Mouse (Mus musculus) hindbrain, embryonic 10.5 days (tissue): ENCODE results near the gene Eml6. TPM values are rescaled to one million over a fixed set of nuclear protein-coding genes. Genes with fewer than 3 reads are reported as not detected.
A peak's percentile ranks its signal among the peaks of the same experiment; 100 is the strongest.

Experiments used
- DNase-seq: peaks from one replicate; pipeline ENCODE4 v3.0.0-alpha.2; 2017; ENCODE audit warnings: low spot score
- H3K27ac ChIP-seq: fragments of 300-500 bp; sonication (generic); 2 replicates; pipeline ENCODE4 v1.5.1; 2016; ENCODE audit warnings: mild to moderate bottlenecking, moderate library complexity
- H3K27me3 ChIP-seq: fragments of 300-500 bp; sonication (generic); 2 replicates; pipeline ENCODE4 v1.6.1; 2016; ENCODE audit warnings: mild to moderate bottlenecking; ENCODE audit not compliant: poor library complexity, insufficient read depth, severe bottlenecking
- H3K36me3 ChIP-seq: fragments of 300-500 bp; sonication (generic); 2 replicates; pipeline ENCODE4 v1.6.1; 2016; ENCODE audit warnings: mild to moderate bottlenecking, moderate library complexity
- H3K4me1 ChIP-seq: fragments of 300-500 bp; sonication (generic); replicated peaks from 2 replicates; pipeline ENCODE4 v1.6.1; 2016; ENCODE audit warnings: mild to moderate bottlenecking
- H3K4me3 ChIP-seq: fragments of 300-500 bp; sonication (generic); 2 replicates; pipeline ENCODE4 v1.5.1; 2016; ENCODE audit warnings: mild to moderate bottlenecking, moderate library complexity
- H3K9me3 ChIP-seq: fragments of 300-500 bp; sonication (generic); 2 replicates; pipeline ENCODE4 v1.6.1; 2016; ENCODE audit warnings: mild to moderate bottlenecking, moderate library complexity
- WGBS: fragments of 180-500 bp; shearing (Covaris S2); methylation state at CpG from one replicate; pipeline ENCODE4 v1.1.7; 2016; 5-methylcytosine and 5-hydroxymethylcytosine counted together
- polyA plus RNA-seq: library from polyadenylated mRNA; unstranded; fragments of >200 nt; fragmentation: Nextera tagmentation; extraction: Ambion mirVana; gene quantifications from 2 replicates; pipeline ENCODE4 v1.2.1, GENCODE M21; 2016

Eml6 gene
- 0.63 and 0.95 TPM in 2 replicates for polyA plus RNA-seq

DNA sequence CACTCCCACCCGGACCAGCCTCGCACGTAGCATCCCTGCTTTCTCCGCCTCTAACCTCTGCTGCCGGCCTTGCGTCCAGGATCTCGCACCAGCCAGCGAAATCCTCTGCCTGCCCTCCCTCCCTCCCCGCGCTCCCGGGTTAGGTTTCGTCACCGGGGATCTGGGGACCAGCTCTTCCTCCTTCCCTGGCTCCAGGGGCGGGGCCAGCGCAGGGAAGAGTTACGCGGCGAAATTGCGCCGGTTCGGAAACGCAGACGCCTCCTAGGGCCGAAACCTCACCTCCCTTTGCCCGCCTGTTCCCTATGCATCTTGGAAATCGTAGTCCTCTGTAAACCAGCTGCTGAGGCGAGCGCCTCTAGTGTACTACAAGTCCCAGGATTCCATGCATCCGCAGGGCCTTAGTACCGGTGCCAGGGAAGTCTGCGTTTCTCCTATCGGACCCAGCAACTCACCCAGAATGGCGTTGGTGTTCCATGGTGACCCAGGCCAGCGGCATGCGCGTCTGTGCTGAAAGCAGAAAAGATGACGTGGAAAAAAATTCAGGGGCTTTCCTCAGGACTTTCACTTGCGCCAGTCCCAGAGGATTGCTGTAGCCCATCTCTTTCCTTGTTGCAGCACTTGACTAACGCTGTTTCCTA is at the start of gene Eml6:
Eml6 (minus strand) TSS at position 199 of the 638 bp plus-strand sequence.
- peak; percentile 96 for DNase-seq
- Histone ChIP-seq H3K27me3 (peaks cover 31% of the 10 kb centered on the region), H3K4me3 (peak within 1 kb of the TSS; percentile 68), H3K4me1 (peaks cover 14% of the 10 kb centered on the region), H3K27ac (peak within 1 kb of the TSS; percentile 79), H3K9me3 (no peaks in the 10 kb centered on the region), H3K36me3 (no peaks in the 10 kb centered on the region)
- WGBS: under 1% methylated on average over 39 of the region's 39 CpGs

DNA sequence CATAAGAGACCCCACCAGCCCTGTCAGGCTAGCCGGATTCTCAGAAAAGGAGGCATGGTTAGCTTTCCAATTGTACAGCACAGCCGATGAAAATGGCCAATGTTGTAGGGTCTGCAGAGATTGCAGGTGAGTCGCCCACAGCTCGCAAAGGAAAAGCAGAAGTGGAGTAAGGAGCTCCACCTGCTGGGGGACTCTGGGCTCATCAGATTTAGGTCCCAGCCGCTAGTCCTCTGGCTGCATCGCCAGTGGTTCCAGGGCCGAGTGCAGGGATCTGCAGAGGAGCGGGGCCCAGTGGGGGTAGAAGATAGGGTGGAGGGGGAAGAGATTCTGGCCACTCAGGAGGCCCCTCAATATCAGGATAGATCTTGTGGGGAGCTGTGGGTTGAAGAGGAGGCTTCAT is 31.5 kb upstream of the Eml6 start:
- Histone ChIP-seq H3K4me3 (no peak overlapping the region), H3K9me3 (no peaks in the 10 kb centered on the region), H3K27me3 (no peaks in the 10 kb centered on the region), H3K36me3 (no peaks in the 10 kb centered on the region), H3K4me1 (no peaks in the 10 kb centered on the region), H3K27ac (no peak overlapping the region)
- 49% methylated on average over 8 of the region's 8 CpGs for WGBS
- DNase-seq: peak; percentile 8

DNA sequence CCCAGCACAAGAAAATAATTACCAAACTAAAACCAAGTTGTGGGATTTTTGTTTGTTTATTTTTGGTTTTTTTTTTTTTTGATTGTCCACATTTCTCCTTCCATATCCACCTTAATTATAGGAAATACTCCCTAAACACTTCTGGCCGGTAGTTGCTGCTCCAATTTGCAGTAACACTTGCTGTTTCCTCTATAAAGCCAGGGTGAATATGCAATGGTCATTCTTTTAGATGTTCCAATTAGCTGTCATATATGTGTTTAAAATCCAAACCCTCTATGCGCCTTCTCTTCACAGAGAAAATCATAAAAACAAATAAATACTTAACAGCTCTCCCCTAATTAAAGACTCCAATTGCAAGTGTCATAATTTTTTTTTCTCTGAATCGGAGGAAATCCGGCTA is 689 bp downstream of the Eml6 start:
- H3K27ac ChIP-seq: no peak overlapping the region
- H3K27me3 ChIP-seq: peaks cover 31% of the 10 kb centered on the region
- peaks cover 14% of the 10 kb centered on the region for H3K4me1 ChIP-seq
- peak overlapping the region; percentile 68 for H3K4me3 ChIP-seq
- DNase-seq: no peak
- no peaks in the 10 kb centered on the region for H3K9me3 ChIP-seq
- H3K36me3 ChIP-seq: no peaks in the 10 kb centered on the region
- 9% methylated on average over 4 of the region's 4 CpGs for WGBS

DNA sequence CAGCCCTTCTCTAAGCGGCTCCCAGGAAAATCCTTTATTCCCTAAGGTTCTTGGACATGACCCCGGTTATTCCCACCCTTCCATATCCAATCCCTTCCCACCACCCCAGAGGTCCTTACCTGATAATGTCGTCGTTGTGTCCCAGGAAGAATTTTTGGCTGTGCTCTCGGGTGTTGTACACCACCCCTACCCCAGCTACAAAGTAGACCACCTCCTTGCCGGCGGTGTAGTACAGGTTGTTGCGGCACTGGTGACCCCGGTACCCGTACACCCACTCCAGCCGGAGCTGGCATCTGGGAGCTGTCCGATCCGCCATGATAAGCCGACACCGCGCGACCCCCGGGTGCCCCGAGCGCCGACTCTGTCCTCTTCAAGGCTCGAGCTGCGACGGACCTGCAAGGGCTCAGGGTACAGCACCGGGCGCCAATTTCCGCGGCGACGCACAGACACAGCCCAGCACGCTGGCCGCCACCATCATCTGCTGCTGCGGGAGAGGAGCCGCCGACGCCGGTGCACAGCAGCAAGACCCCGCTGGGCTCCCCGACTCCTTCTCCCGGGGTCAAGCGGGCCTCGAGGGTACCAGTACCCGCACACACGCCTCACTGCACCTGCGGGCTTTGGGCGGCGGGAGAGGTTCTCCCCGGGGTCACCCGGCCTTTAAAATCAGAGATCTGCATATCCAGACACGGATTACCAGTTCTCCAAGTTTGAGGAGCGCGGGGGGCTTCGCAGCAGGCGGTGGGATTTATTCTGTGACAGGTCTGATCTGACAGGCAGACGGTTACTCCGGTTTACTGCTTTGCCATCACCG is 1.4 kb downstream of the Eml6 start:
- peak overlapping the region; percentile 68 for H3K4me3 ChIP-seq
- DNase-seq: peak; percentile 61
- H3K9me3 ChIP-seq: no peaks in the 10 kb centered on the region
- peaks cover 31% of the 10 kb centered on the region for H3K27me3 ChIP-seq
- peaks cover 14% of the 10 kb centered on the region for H3K4me1 ChIP-seq
- under 1% methylated on average over 57 of the region's 57 CpGs for WGBS
- peak overlapping the region; percentile 53; the same call in 1 of the 2 replicates for H3K27ac ChIP-seq
- no peaks in the 10 kb centered on the region for H3K36me3 ChIP-seq

DNA sequence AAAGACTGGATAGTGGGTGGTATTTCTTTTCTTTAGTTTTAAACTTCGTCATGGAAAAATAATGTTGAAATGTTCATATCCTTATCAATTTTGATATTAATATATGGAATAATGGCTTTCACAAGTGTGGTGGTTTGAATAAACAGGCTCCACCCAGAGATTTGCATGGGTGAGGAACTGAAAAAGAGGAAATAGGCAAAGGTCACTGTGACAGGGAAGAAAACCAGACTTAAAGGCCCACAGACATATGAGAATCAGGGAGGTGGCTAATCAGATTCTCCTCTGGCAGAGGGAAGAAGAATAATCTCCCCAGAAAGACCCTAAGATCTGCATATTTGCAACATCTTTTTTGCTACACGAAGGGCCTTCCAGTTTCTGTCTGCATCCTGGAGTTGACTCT is 39.6 kb downstream of the Eml6 start:
- 74% methylated on average over 2 of the region's 2 CpGs for WGBS

DNA sequence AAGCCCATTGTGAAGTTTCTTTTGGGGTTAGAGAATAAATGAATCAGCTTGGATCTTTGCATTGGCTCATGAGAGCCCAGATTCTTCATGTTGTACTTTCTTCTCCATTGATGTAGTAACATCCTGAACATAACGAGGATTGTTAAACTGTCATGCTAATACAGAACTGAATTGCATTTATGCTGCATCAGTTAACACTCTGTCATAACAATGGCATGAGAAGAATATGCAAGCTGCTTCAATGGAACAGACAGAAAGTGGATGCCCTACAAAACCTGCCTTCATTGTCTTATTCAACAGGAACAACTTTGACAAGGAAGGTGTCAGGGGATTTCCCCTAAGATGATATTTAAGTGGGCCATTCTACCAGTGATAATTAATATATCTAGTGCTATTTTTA is 57.0 kb downstream of the Eml6 start:
- no peak for DNase-seq
- no peak overlapping the region for H3K4me3 ChIP-seq
- WGBS: 73% methylated on average over 1 of the region's 1 CpGs
- H3K4me1 ChIP-seq: no peaks in the 10 kb centered on the region
- H3K36me3 ChIP-seq: no peaks in the 10 kb centered on the region
- H3K27ac ChIP-seq: no peak overlapping the region
- no peaks in the 10 kb centered on the region for H3K27me3 ChIP-seq
- H3K9me3 ChIP-seq: no peaks in the 10 kb centered on the region

More for the DNA sequence above, 39.6 kb downstream of the Eml6 start:
- H3K9me3 ChIP-seq: no peaks in the 10 kb centered on the region
- no peaks in the 10 kb centered on the region for H3K4me1 ChIP-seq
- no peak for DNase-seq
- no peak overlapping the region for H3K4me3 ChIP-seq
- H3K27ac ChIP-seq: no peak overlapping the region
- H3K36me3 ChIP-seq: no peaks in the 10 kb centered on the region
- H3K27me3 ChIP-seq: no peaks in the 10 kb centered on the region

DNA sequence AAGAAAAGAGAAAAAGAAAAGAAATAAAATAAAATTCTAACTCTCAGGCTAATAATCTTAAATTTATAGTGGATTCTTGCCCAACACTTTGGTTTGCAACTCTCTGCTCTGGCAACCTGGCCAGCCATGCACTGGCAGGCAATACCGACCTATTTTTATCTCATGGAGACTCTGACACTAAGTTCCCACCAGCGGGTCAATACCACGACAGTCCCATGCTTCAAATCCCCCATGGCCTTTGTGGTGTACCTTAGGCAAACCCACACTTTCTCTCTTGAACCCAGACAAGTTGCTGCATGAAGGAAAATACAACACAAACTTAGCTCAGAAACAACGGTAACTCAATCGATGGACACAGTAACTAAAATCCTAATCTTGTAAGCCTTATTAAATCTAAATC is 66.5 kb downstream of the Eml6 start:
- no peak for DNase-seq
- H3K27me3 ChIP-seq: no peaks in the 10 kb centered on the region
- no peaks in the 10 kb centered on the region for H3K4me1 ChIP-seq
- 91% methylated on average over 5 of the region's 5 CpGs for WGBS
- no peaks in the 10 kb centered on the region for H3K9me3 ChIP-seq
- no peaks in the 10 kb centered on the region for H3K36me3 ChIP-seq
- no peak overlapping the region for H3K27ac ChIP-seq
- H3K4me3 ChIP-seq: no peak overlapping the region

DNA sequence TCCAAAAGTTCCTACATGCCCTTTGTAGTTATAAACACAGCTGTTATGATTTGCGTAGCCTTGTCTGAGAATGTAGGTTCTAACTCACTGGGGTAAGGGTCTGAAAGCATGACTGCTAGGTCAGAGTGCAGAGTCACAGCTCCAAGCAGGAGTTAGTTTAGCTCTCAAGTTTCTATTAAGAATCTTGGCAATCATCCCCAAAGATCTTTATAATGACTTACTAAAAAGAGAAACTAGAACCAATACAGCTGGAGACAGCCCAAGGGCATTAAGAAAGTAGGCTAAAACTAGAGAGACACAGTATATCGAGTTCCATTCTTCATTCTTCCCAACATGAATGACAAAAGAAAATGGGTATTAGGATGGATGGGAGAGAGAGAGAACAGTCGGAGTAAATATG is 81.2 kb downstream of the Eml6 start:
- Histone ChIP-seq H3K4me3 (no peak overlapping the region), H3K4me1 (no peaks in the 10 kb centered on the region), H3K9me3 (no peaks in the 10 kb centered on the region; the same call in 1 of the 2 replicates), H3K27ac (no peak overlapping the region), H3K36me3 (no peaks in the 10 kb centered on the region), H3K27me3 (no peaks in the 10 kb centered on the region)
- 87% methylated on average over 3 of the region's 3 CpGs for WGBS
- DNase-seq: no peak

DNA sequence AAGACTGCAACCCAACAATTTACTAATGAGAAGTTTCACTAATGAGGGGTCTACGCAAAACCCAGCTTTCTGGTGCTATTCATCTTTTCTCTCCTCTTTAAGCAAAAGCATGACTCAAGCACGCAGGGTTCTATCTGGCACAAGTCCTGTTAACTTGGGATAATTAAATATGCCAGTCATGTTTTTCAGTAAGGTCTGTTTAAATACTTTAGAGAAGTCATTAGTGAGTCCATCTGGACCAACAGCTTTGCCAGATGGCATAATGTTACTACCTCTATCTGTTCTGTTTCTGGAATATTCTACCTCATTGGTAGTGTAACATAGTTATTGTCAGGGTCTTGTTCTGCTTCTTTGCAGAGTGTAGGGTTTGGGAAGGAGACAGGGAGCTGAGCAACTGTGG is 101.5 kb downstream of the Eml6 start:
- H3K4me1 ChIP-seq: no peaks in the 10 kb centered on the region
- H3K9me3 ChIP-seq: no peaks in the 10 kb centered on the region
- H3K36me3 ChIP-seq: no peaks in the 10 kb centered on the region
- WGBS: 86% methylated on average over 2 of the region's 2 CpGs
- no peak overlapping the region for H3K4me3 ChIP-seq
- H3K27me3 ChIP-seq: no peaks in the 10 kb centered on the region
- H3K27ac ChIP-seq: no peak overlapping the region
- no peak for DNase-seq

DNA sequence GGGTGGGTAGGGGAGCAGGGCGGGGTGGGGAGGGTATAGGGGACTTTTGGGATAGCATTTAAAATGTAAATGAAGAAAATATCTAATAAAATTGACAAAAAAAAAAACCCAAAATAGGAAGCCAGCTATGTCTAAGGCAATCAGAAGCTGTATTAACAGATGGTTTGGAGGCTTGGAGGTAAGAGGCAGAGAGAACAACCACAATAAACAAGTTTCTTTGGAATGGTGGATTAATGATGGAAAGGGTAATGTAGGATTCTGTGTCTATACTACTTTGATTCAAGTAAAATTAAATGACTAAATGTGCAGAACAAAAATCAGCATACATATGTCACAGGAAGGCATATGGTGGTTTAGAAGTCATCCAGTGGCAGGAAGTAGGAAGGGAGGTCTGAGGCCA is 102.0 kb downstream of the Eml6 start:
- Histone ChIP-seq H3K36me3 (no peaks in the 10 kb centered on the region), H3K4me1 (no peaks in the 10 kb centered on the region), H3K4me3 (no peak overlapping the region), H3K9me3 (no peaks in the 10 kb centered on the region), H3K27me3 (no peaks in the 10 kb centered on the region), H3K27ac (no peak overlapping the region)
- 90% methylated on average over 1 of the region's 1 CpGs for WGBS
- DNase-seq: no peak

DNA sequence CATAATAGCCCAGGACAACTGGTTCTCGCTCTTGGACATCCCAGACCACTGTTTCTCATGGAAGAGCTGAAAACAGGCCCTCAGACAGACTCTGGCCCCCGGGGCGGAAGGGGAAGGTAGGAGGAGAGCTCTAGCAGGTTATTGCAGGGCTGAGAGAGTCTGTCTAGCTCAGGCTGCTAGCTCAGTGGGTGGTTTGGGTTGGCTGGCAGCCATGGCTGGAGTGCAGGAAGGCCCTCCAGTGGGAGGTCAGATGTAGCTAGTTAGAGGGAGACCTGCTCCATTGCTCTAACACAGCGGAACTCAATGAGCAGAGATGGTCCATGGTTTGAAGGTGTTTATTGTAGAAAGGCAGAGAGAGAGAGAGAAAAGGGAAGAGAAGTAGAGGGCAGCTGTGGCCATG is 112.7 kb downstream of the Eml6 start:
- Histone ChIP-seq H3K4me3 (no peak overlapping the region), H3K27me3 (no peaks in the 10 kb centered on the region), H3K4me1 (no peaks in the 10 kb centered on the region), H3K27ac (no peak overlapping the region), H3K9me3 (no peaks in the 10 kb centered on the region), H3K36me3 (no peaks in the 10 kb centered on the region)
- no peak for DNase-seq
- 83% methylated on average over 4 of the region's 4 CpGs for WGBS

DNA sequence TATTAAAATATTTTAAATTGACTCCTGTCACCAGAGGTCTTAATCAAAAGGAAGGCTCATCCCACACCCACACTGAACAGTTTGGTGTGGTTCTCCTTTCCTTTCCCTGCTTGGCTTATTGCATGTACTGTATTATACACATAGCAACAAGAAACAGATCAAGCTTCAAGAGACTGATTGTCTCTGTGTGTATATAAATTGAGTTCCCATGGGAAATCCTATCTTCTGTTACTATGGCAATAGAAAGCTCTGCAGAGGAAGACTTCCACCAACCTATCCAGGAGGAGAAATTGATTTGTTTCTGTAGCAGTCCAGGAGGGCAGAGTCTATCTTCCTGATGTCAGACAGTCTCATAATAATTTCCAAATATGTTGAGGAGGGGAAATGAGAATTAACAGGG is 116.5 kb downstream of the Eml6 start:
- no peak overlapping the region for H3K27ac ChIP-seq

DNA sequence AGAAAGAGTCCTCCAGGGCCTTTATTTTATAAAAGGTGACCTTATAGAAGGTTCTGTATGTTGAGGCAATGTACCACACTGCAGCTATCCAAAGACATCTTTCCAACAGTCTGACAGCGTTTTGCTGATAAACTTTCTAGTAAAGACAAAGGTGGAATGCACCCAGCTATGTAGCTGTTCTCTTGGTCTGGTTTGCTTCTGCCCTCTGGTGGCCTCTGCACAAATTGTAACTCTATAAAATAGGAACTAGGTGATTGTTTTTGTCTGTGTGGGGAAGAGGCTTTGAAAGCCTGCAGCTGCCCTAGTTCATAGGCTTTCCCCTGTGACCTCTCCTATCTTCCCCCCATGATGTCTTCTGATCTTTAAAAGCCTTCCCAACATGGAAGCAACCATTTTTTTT is 140.7 kb downstream of the Eml6 start:
- H3K4me3 ChIP-seq: no peak overlapping the region
- peak; percentile 43 for DNase-seq
- 7% methylated on average over 1 of the region's 1 CpGs for WGBS

More for the DNA sequence above, 116.5 kb downstream of the Eml6 start:
- H3K4me3 ChIP-seq: no peak overlapping the region
- H3K4me1 ChIP-seq: no peaks in the 10 kb centered on the region
- H3K9me3 ChIP-seq: no peaks in the 10 kb centered on the region
- no peaks in the 10 kb centered on the region for H3K36me3 ChIP-seq
- no peaks in the 10 kb centered on the region for H3K27me3 ChIP-seq
- DNase-seq: no peak

More for the DNA sequence above, 140.7 kb downstream of the Eml6 start:
- Histone ChIP-seq H3K36me3 (no peaks in the 10 kb centered on the region), H3K4me1 (no peaks in the 10 kb centered on the region), H3K27me3 (no peaks in the 10 kb centered on the region), H3K27ac (no peak overlapping the region), H3K9me3 (no peaks in the 10 kb centered on the region)
